Mouse (Mus musculus): ENCODE results near the gene March5.

GRCm38 (mm10) chr19:37175919-37176318 is 31.4 kb upstream of the March5 start:
- no peak for TF ChIP-seq CTCF (IDR thresholded peaks at IDR 0.05; ENCODE audit: insufficient read depth, low read depth, low read length)
- no peak for TF ChIP-seq POLR2A (IDR thresholded peaks at IDR 0.05; ENCODE audit: insufficient read depth, low read depth, low read length)

All from olfactory bulb, adult 2 months (tissue).